Mouse (Mus musculus): ENCODE data around the gene Golm1. TPM values are rescaled to one million over a fixed set of nuclear protein-coding genes. Genes with fewer than 3 reads are reported as not detected.
A peak's percentile ranks its signal among the peaks of the same experiment; 100 is the strongest.

Golm1 gene
- total RNA-seq, 2 experiments from 2014 or later = 4.5 to 11.5 TPM

DNA sequence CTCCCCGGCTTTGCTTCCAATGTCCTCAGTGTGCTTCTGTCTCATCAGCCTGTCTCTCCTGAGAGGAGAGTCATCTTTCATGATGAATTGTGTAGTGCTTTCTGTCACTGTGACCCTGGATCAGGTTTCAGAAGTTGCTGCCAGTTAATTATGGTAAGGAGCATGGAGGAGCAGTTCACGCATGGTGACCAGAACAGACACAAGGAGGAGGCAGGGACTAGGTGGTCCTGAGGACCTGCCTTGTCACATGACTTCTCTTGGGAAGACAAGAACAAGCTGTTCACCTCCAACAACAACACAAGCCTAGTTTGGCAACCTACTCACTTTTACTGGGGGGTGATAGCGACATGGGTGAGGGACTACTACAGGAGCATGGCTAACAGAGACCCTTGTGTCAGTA lies 22.5 kb downstream of the Golm1 start:
- no peak for TF ChIP-seq CTCF (IDR thresholded peaks at IDR 0.05)
- no peak overlapping the region for H3K27ac ChIP-seq
- intact Hi-C loops (cut with DNase I) = no loop called here
- no peak for DNase-seq
- no peak overlapping the region for H3K4me3 ChIP-seq

DNA sequence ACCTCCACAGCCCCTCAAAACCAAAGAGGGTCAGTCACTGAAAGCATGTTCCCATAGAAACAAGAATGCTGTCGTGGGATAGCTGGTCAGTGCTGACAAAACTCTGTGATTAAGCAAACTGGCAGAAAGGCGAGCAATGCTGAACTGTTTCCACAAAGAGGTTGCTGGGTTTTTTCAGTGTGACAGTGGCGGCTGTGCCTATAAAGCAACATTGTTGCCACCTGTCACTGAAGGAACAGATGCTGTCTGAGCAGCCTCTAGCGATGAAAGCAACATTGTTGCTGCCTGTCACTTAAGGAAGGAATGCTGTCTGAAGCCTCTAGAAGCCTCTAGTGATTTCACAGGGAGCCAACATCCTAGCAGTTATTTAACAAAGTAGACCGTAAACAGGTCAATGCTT lies 23.0 kb downstream of the Golm1 start:
- no peak overlapping the region for H3K27ac ChIP-seq
- intact Hi-C loops (cut with DNase I) = no loop called here
- no peak for TF ChIP-seq CTCF (IDR thresholded peaks at IDR 0.05)
- no peak for DNase-seq
- H3K4me3 ChIP-seq = no peak overlapping the region

DNA sequence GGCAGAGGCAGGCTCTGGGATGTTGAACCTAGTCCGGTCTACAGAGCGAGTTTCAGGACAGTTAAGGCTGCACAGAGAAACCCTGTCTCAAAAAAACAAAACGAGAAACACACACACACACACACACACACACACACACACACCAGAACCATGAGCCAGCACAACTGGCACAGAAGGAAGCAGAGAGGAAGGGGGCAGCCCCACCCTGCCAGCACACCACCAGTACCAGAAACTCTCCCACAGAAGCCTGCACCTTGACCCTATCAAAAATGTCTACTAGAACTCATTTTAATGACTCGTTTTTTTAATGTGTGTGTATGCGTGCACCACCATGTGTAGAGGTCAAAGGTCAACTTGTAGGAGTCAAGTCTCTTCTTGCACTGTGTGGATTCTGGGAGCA lies 25.8 kb downstream of the Golm1 start:
- intact Hi-C loops (cut with DNase I) = no loop called here
- H3K4me3 ChIP-seq = no peak overlapping the region
- DNase-seq = no peak
- H3K27ac ChIP-seq = no peak overlapping the region
- no peak for TF ChIP-seq CTCF (IDR thresholded peaks at IDR 0.05)

DNA sequence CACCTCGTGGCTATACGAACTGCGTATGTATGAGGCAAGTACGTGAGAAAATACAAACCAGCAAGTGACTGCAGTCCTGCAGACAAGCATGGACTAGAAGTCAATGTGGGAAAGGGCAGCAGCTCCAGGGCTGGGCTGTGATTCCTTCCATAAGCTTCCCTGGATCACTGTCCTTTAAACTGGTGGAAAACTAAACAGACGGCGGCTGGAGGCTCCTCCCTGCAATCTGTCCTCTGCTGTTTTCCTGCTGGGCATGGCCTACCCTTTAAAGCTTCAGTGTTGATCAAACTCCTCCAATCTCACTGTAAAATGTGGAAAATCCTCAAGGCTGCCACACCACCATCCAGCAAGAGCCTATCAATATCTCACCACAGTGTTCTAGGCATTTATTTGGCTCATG lies 27.0 kb downstream of the Golm1 start:
- intact Hi-C loops (cut with DNase I) = no loop called here
- no peak overlapping the region for H3K27ac ChIP-seq

DNA sequence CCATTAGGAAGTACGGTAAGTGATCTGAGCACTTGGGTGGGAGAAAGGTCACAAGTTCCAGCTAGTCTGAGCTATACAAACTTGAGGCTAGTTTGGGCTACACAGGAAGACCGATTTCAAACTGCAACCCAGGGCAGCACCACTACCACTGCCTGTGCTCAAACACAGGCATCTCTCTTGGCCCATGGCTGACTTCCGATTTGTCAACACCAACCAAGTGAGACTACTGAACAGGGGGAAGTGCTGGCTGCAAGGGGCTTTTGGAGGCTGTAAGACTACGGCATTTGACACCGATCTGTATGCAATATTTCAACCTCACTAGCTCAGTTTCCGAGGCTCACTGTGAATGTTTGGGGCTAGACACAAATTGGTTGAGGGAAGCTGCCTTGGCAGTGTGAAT lies 28.1 kb downstream of the Golm1 start:
- no peak overlapping the region for H3K27ac ChIP-seq
- intact Hi-C loops (cut with DNase I) = no loop called here
- no peak for TF ChIP-seq CTCF (IDR thresholded peaks at IDR 0.05)
- no peak for DNase-seq
- no peak overlapping the region for H3K4me3 ChIP-seq

More for the DNA sequence above, 27.0 kb downstream of the Golm1 start:
- no peak overlapping the region for H3K4me3 ChIP-seq
- TF ChIP-seq CTCF (IDR thresholded peaks at IDR 0.05) = no peak
- DNase-seq = no peak

DNA sequence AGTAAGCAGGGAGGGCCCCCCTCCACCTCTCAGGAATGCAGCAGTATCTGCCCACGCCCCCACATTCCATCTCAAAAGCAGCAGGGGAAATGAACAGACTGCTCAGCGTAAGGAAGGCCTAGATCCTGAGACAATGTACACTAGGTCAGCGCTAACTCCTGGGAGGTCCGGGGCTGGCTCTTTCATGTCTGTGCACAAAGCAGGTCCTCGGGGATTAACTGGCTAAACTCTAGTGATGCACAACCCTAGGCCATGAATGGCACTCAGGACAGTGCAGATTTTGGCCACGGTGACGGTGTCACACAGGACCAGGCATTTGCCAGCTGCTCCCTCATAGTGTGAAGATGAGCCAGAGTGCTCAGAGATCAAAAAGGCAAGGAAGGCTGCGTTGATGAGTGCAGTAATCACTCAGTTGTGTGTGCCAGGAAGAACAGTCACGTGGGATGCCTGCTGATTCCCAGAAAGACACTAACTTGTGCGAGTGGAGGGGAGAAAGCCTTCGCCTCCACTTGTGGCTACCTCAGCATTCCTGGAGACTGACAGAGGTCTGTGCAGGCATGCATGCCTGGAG lies 28.9 kb downstream of the Golm1 start:
- no peak for DNase-seq
- TF ChIP-seq CTCF (IDR thresholded peaks at IDR 0.05) = no peak
- Histone ChIP-seq H3K27ac (no peak overlapping the region), H3K4me3 (no peak overlapping the region)
- intact Hi-C loops (cut with DNase I) = no loop called here

DNA sequence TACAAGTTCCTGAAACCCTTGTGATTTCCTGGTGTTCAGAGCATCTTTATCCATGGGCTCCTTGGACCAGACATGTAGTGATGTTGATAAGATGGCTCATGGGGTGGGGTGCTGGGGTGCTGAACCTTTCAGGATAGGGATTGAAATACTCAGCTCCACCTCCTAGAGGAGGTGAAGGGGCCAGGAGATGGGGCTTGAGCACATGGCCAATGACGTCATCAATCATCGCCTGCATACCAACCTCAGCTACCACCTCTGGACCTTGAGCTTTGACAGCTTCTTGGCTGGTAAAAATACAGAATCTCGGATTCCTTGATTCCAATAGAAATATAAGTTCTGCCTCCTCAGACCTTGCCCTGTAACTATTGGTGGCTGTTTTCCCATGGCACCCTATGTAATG lies 30.1 kb downstream of the Golm1 start:
- no peak overlapping the region for H3K4me3 ChIP-seq
- H3K27ac ChIP-seq = no peak overlapping the region
- intact Hi-C loops (cut with DNase I) = no loop called here
- no peak for TF ChIP-seq CTCF (IDR thresholded peaks at IDR 0.05)
- DNase-seq = no peak

DNA sequence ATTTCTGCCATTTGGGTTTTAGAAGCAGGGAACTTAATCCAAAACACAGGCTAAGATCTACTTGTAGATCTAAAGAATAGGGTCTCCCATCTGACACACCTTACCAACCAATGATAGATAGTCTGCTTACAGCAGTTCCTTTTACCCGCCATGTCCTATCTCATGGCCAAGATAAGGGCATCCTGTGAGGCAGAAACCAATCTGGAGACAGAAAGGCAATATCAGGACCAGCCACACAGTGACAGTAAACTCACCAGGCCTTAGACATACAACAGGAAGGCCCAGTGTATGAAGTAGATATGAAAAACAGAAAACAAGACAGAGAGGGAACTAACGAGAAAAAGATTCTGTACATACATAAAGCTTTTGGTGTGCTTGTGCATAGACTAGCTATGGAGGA lies 32.8 kb downstream of the Golm1 start:
- DNase-seq = no peak
- Histone ChIP-seq H3K4me3 (no peak overlapping the region), H3K27ac (no peak overlapping the region)
- intact Hi-C loops (cut with DNase I) = no loop called here
- TF ChIP-seq CTCF (IDR thresholded peaks at IDR 0.05) = no peak

DNA sequence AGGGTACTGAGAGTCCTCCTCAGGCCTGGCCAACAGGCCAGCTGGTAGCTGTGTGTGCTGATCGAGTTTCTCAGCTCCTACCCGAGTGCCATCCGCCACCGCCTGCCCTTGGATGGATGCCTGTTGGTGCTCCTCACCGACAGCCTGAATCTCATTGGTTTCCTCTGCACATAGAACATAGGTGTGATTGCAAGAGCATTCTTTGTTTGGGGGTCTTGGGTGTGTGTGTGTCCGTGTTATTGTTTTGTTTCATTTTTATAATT lies 35.5 kb downstream of the Golm1 start:
- TF ChIP-seq CTCF (IDR thresholded peaks at IDR 0.05) = no peak
- intact Hi-C loops (cut with DNase I) = no loop called here
- peak overlapping the region; percentile 64; the same call in 1 of the 2 replicates for H3K27ac ChIP-seq
- H3K4me3 ChIP-seq = no peak overlapping the region
- DNase-seq = peak; percentile 76

DNA sequence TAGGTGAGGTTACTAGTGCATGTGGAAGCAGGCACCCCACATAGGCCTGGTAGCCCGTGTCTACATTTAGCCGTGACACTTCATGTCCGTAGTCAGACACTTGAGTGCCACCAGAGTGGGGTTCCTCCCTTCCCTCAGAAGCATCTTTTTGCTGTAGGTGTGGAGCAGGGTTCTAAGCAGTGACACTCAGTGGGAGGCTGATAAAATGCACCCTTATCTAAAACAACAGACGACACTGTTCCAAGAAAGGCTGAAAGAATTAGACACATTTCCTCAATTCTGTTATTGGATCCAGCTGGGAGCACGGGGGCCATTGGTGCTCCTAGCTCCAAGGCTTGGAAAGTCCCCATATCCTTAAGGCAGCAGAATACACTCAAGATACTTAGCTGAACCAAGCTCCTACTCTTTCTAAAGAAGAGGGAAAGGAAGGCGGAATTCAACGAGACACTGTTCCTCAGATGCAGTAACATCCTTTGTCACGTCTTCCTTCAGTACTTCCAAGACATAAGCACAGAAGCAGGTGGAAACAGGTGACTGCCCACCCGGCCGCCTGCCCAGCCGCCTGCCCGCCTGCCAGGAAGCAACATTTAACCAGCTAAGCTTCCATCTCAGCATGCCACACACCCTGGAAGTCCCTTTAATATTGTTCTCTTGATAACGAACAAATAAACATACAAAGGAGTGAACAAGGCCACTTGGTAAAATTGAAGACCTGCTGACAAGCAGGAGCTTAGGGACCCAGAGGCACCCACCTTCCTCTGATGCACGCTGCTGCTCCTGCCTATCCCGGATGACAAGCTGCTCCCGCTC lies 36.0 kb downstream of the Golm1 start:
- no peak for TF ChIP-seq CTCF (IDR thresholded peaks at IDR 0.05)
- no peak for DNase-seq
- Histone ChIP-seq H3K27ac (peak overlapping the region; percentile 64), H3K4me3 (no peak overlapping the region)
- intact Hi-C loops (cut with DNase I) = no loop called here

DNA sequence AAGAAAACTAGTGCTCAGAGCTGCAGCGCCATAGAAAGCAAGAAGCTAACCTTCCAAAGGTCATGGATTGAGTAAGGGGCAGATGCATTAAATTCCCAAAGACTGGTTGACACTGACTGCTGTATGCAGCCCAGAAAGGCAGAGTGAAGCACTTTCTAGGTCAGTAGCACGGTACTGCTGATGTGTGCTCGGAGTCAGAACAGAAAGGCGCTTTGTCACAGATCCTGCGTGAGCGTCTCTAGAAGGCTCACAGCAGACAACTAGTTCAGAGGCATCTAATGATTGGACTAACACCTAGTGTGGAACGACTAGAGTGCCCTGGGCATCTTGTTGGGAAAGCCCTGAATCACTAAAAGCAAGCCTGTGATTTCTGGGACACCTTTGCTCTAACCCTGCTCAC lies 37.8 kb downstream of the Golm1 start:
- no peak for TF ChIP-seq CTCF (IDR thresholded peaks at IDR 0.05)
- H3K27ac ChIP-seq = no peak overlapping the region
- H3K4me3 ChIP-seq = no peak overlapping the region
- DNase-seq = no peak
- intact Hi-C loops (cut with DNase I) = no loop called here

DNA sequence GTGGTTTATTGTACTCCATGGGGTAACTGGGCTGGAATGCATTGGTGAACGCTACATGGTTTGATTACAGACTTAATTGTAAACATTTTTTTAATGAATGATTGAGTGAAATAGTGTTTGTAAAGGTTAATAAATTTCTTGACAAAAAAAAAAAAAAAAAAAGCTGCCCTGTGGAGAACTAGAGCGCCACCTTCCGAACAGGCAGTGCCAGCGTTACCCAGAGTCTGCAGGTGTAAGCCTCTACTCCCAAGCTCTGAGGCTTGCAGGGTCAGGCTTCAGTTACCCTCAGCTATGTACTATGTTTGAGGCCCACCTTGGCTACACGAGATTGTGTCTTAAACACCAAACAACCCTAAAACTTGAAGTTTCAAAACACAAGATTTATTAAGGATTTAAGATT lies 41.0 kb downstream of the Golm1 start:
- intact Hi-C loops (cut with DNase I) = loop anchor here (5.0 kb wide), 1 partner anchor 93 kb away; no protein-coding TSS in a partner anchor
- peak; percentile 12; the same call in 1 of the 2 replicates for TF ChIP-seq CTCF (IDR thresholded peaks at IDR 0.05)
- no peak for DNase-seq
- H3K27ac ChIP-seq = no peak overlapping the region
- no peak overlapping the region for H3K4me3 ChIP-seq

DNA sequence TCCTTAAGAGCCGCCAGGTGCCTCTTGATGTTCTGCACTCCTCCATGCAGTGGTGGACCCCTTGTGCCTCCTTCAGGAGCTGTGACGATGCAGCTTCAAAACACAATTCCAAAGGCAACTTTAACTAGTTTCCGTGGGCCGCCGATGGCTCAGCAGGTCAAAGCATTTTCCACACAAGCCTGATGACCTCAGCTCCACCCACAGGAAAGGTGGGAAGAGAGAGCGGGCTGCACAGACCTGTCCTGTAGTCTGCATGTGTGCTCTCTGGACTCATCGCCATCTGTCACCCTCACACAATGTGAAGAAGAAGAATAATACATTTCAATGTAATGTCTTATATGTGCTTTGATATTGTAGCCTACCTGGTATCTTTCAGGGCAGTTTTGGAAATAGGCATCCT lies 48.9 kb downstream of the Golm1 start:
- DNase-seq = no peak
- intact Hi-C loops (cut with DNase I) = no loop called here
- H3K4me3 ChIP-seq = no peak overlapping the region
- no peak overlapping the region for H3K27ac ChIP-seq
- no peak for TF ChIP-seq CTCF (IDR thresholded peaks at IDR 0.05)

DNA sequence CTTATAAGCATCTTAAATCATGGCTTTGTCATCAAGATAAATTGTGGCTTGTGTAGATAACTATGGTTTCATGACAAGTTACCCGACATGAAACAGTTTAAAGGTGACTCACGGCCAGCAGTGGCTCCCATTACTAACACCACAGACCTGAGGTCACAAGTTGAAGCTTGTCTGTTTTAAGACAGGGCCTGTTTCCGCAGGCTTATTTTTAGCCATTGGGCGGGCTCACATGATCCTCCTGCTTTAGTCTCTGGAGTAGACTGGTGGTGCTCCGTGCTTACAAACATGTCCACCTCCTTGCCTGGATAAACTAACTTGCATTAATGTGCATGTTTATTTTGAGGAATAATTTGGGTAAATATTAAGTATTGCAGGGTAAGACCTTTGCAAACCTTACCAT lies 50.7 kb downstream of the Golm1 start:
- H3K4me3 ChIP-seq = peak overlapping the region; percentile 37
- intact Hi-C loops (cut with DNase I) = no loop called here
- no peak for TF ChIP-seq CTCF (IDR thresholded peaks at IDR 0.05)
- DNase-seq = peak; percentile 74
- H3K27ac ChIP-seq = peak overlapping the region; percentile 75

All from gastrocnemius, adult 2 months (tissue).